Mouse (Mus musculus): ENCODE measurements around the gene Zdhhc25. TPM values are rescaled to one million over a fixed set of nuclear protein-coding genes. Genes with fewer than 3 reads are reported as not detected.

Zdhhc25 gene
- total RNA-seq, 2 experiments from 2014 or later, result not detected

DNA sequence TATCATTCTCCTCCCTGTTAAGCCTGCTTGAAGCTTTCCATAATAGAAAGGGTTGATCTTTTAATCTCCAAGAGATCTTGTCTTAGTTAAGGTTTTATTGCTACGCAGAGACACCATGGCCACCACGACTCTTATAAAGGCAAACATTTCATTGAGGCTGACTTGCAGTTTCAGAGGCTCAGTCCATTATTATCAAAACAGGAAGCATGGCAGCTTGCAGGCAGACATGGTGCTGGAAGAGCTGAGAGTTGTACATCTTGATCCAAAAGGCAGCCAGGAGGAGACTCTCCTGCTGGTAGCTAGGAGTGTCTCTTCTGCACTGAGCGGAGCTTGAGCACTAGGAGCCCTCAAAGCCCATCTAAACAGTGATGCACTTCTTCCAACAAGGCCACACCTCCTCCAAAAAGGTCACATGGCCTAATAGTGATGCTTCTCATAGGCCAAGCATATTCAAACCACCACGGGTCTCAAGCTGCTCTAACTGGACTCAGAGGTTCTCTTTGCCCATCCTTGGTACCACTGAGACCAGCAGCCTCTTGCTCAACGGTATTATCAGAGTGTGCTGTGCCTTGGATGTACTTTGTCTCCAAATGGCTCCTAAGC, 26.9 kb downstream of the Zdhhc25 start:
- DNase-seq, result no peak
- intact Hi-C loops (cut with DNase I), result no loop called here

DNA sequence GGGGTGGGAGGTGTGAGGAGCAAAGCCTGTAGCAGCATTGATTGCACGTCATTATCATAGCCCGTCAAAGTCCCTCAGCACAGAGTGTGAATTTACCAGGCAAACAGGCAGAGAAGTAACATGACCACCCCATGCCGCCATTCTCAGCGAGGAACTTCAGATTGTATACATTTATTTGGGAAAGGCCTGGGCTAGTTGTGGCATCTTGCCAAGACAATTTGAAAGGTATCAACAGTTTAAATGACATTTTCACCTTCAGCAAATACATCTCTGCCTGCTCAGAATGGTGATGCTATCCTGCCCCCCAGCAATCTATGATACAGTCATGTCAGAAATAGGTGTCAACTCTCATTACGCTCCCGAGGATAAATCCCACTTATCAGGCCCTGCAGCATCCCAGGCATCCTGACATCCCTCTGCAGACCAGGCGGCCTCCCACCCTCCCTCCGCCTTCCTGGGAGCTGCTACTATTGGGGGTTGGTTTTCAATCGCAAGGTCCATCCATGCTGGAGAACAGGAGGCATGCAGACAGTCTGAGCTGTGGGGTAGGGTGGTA, 28.8 kb downstream of the Zdhhc25 start:
- intact Hi-C loops (cut with DNase I), result no loop called here
- DNase-seq, result no peak

DNA sequence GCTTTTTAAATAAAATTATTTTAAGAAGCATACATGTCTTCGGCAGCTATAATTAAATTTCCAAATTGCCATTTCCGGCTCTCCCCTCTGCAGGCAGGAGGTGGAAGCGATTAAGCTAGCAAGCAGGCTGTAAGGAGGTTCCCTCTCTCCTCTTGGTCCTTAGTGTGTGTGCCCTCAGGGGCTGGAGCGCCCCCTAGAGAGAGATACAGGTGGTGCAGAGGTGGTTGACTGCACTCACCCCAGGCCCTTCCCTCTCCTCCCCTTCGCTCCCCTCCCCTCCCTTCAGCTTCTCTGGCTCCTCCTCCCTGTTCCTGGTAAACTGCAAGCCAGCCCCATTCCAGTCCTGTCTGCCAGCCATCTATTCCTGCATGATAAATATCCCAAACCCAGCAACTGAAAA, 35.1 kb downstream of the Zdhhc25 start:
- DNase-seq, result peak; percentile 16
- intact Hi-C loops (cut with DNase I), result no loop called here

DNA sequence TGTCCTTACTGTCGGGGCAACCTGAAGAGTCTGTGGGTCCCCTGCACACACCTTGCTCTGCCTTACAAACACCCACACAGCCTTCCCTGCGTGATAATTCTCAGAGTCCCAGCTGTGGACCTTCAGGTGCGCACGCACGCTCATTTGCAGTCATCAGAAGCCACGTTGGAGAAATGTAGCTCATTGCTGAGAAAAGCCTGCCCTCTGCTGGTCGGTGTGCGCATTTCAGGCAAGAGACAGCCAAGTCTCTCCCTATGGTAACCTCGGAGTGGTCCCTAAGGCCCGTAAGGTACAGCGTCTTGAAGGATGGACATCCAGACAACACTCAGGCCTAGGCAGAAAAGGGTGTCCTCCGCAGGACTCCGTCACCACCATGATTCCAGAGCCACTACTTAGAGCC, 50.9 kb downstream of the Zdhhc25 start:
- intact Hi-C loops (cut with DNase I), result loop anchor here (2.0 kb wide), 1 partner anchor 1020 kb away; no protein-coding TSS in a partner anchor
- peak; percentile 88 for DNase-seq

Other genes with a start within 250 kb of the Zdhhc25 start
- gene Brd1, start 133.9 kb downstream of the Zdhhc25 start, total RNA-seq (2021), result 10 to 100 TPM; 60.3 to 66.5 TPM
- gene Zbed4, start 151.4 kb downstream of the Zdhhc25 start, total RNA-seq (2021), result 10 to 100 TPM; 23.2 to 26.7 TPM
- 10 to 100 TPM; 10.1 to 11.5 TPM for gene Alg12, start 219.0 kb downstream of the Zdhhc25 start, total RNA-seq (2021)
- 10 to 100 TPM; 26.2 to 35.6 TPM for gene Creld2, start 219.3 kb downstream of the Zdhhc25 start, total RNA-seq (2021)

All from left cerebral cortex, postnatal 4 days (tissue).